Mouse (Mus musculus) lung, postnatal 4 days (tissue): Measurements from ENCODE around the gene Atf6b.
A peak's percentile ranks its signal among the peaks of the same experiment; 100 is the strongest.

Experiments
- DNase-seq, 2 experiments: peaks; one replicate each; pipeline ENCODE4 v3.0.0; 2021

Gene Atf6b

DNA sequence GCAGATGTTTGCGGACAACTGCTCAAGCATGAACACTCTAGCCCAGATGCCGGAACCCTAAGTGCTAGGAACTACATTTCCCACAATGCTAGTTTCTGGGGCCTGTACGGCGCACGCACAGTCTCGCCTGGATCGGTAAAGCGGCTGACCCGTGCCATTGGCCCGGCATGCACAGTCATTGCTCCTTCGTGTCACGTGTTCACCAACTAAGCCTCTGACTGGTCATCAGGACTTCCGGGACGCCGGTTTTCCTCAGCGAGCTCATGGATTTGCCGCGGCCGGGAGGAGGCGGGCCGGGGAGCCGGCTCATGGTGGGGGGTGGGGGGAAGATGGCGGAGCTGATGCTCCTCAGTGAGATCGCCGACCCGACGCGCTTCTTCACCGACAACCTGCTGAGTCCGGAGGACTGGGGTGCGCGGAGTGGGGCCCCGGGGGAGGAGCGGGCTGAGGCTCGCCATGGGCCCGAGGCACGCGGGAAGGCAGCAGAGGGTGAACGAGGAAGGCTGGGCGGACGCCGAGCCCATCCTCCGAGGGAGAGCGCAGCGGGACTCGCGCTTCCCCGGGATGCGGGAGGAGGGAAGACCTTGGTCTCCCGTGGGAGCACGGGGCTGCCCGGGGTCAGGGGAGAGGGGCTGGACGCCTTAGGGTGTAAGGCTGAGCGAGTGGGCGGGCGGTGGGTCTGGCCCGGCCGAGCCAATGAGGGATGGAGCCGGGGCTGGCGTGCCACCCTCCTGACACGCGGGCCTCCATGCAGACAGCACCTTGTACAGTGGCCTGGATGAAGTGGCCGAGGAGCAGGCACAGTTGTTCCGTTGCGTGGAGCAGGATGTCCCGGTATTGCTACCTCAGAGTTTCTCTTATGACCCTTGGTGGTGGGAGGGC, at the start of gene Atf6b:
TSS of gene Atf6b (plus strand) at position 241 of the 882 bp plus-strand sequence.
- DNase-seq, result peak; percentile 95 to 99

DNA sequence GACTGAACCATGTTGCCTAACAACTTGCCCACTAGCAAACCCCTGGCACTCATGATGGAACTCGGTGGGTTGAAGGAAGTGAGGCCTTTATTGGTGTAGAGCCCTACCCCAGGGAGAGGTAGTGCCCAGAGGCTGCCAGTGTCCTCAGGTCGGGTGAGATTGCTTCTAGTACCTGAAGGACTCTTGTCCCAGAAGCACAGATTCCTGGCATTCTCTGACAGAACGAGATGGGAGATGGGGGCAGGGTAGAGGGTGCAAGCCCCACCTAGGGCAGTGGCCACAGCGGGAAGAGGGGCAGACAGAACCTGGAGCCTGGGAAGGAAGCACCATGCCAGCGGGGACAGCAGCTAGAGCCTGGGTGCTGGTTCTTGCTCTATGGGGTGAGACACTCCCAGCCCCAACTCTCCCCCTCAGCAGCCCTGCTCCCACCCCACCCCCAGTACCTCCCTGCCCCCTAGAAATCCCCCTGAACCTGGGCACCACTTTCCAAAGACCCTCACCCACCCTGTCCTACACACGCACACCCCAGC, 49.3 kb upstream of the Atf6b start, which contains the start of gene Ager:
TSS of gene Ager (plus strand) at position 297 of the 530 bp plus-strand sequence.
- DNase-seq, result peak; percentile 73 to 85

DNA sequence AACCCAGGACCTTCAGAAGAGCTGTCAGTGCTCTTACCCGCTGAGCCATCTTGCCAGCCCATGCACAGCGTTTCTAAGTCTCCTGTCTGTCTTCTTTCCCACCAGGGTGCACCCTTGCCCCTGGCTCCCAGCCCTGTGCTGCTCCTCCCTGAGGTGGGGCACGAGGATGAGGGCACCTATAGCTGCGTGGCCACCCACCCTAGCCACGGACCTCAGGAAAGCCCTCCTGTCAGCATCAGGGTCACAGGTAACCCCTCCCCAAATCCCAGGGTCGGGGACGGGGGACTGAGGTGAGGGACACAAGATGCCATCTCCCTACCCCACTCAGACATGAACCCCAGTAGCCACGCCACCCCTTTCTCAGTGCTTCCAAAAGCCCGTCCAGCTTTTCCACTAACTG, 47.1 kb upstream of the Atf6b start:
- peak in 1 of 2 experiments; percentile 33 for DNase-seq

DNA sequence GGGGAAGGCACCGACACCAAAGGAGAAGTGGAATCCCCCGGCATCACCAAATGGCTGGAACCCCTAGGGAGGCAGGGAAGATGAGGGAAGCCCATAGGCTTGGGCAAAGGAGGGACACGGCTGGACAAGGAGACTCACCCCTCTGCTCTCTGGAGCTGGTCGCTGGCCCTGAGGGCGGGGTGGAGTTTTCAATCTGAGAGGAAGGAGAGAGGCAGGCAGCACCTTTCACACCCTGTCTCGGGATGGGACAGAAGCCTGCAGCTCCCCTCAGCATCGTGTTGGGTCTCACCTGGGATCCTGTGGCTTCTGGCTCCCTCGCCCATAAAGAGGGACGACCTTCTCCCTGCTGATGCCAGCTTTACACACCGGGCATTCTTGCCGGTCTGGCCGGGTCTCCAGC, 45.1 kb upstream of the Atf6b start:
- peak in 1 of 2 experiments; percentile 38 for DNase-seq

DNA sequence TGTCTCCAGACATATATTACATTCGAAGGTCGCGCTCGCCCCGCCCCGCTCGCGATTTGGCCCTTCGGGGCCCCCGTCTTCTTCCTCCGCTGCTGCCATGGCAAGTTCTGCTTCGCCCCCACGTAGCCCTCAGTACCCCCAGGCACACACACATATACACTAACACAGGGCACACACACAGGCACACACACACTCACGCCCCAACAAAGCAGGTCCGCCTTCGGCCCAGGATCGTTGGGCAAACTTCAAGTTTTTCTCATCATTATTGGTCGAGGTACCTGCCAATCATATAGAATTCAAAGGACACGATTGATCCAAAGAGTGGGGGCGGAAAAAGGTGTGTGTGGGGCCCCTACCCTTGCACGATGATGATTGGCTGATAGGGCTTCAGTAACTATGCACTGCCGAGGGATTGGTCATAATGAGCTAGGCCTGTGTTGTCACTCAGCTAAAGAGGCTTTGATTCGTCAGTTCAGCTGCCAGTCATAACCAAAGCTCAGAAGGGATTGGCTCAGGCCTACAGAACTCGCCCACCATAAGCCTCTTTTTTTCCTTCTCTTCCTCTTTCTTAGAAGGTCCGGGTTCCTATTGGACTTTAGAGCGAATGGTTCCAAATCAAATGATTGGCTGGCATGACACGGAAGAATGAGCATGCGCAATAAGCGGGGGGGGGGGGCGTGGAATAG, 43.4 kb upstream of the Atf6b start, which contains the start of gene Rnf5:
TSS of gene Rnf5 (minus strand) at position 316 of the 686 bp plus-strand sequence.
- peak; percentile 96 to 99 for DNase-seq

DNA sequence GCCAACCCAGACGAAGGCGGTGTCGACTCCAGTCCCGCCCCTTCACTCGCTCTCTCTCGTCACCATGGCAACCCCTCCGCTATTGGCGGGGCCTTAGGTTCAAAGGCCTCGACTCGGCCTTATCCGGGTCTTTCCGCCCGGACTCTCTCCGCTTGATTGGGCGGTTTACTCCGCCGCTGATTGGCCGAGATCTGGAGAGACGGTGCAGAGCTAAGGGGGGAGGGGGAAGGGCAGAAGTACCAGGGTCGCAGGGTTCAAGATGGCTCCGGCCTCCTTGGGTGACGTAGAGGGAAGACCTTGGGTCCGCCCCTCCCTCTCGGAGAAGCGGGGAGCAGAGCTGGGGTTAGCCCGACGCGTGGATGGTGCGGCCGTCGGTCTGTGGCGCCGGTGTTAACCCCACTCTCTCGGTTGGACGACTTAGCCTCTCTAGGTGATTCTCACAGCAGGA, 42.9 kb upstream of the Atf6b start, which contains the start of gene Agpat1:
TSS of gene Agpat1 (plus strand) at position 202 of the 448 bp plus-strand sequence.
- peak; percentile 99 for DNase-seq

DNA sequence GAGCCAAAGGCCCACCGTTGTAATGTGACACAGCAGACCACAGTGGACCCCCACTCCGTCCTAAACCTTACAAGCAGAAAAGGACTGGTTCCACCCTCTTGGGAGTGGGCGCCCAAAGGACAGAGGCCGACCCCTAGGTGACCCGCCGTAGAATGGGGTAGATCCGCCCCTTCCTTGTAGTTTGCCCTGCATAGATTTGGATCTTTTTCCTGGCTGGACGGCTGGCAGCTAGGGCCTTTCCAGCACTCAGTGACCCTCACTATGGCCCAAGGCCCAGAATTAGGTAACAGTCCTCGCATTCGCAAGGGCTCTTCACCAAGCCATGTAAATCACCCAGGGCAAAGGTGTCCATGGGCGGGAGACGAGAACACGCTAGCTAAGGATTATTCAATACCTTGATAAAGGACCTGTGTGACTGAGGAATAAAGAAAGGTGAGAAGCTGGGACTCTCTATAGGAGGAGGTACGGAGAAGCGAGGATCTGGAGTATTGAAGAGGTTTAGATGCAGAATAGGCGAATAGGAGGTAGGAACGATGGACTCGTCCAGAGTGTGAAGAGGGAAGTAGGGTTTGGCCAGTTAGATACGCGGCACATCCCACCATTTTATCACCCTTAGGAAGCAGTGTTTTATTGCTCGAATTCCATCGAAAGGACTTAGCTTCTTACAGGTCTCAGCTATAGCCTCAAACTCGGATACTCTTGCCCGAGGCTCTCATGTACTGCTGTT, 42.3 kb upstream of the Atf6b start:
- peak; percentile 70 to 80 for DNase-seq

DNA sequence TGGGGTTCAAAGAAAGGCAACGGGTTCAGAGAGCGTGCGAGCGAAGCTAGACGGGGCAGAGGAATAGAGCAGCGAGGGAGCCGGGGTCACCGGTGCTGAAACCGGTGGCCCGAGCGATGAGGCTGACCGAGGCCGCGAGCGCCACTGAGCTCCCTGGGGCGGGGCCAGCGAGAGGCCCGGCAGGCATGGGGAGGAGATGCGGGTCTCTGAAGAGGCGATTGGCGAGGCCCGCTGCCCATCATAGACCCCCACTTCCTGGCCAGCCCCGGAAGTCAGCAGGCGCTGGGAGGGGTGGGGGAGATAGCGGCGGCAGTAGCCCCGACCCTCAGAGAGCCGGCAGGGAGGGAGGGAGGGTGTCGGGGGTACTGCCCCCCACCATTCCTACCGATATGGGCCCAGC, 41.3 kb upstream of the Atf6b start:
- DNase-seq, result peak; percentile 98

DNA sequence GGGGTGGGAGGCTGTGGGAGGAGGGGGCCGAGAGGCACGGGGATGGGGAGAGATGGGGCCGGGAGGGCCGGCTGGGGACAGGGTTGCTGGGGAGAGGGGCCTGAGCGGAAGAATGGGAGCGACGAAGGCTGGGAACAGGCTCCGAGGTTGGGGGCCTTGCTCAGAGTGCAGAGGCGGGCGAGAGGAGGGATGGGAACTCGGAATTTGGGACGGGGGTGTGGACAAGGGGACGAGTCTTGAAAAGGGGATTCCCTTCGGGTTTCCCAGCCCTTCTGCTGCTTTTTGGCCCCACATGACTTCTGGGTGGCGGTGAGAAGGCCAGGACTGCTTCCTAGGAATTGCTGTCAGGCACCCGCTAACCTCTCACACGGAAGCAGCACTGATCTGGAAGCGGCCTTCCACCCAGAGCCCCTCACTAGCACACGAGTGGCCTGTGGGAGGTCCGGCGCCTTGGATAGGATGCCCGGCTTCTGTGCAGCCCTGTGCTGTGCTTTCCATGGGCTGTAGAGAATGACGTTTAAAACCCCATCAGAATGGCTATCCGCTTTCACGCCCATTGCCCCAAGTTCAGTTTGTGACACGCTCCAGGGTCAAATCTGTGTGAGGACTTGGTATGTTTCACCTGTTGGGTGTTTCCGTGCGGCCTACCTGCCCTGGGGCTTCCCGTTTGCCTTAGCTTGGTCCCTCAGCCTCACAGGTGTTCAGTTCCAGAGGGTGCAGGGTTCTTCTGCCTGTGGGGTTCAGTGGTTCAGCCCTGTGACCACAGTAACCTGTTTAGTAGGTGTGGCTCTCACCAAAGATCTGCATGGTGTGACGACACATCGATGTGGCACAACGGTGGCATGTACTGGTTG, 40.5 kb upstream of the Atf6b start:
- peak in 1 of 2 experiments; percentile 54 for DNase-seq

DNA sequence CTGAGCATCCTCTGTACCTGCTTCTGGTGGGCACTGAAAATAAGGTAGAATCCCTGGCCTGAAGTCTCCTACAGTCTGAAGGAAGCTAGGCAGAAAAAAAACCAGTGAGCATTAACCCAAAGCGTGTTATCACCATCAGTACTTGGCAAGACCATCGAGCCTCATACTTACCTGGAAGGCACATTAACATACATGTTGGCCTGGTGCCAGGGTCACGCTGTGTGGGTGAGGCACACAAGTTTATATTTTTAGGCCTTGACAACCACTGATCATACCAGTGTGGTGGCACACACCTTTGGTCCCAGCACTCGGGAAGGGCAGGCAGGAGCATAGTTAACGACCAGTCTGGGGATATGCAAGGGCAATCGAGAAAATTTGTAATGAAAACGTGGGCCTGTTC, 38.9 kb upstream of the Atf6b start:
- no peak for DNase-seq

DNA sequence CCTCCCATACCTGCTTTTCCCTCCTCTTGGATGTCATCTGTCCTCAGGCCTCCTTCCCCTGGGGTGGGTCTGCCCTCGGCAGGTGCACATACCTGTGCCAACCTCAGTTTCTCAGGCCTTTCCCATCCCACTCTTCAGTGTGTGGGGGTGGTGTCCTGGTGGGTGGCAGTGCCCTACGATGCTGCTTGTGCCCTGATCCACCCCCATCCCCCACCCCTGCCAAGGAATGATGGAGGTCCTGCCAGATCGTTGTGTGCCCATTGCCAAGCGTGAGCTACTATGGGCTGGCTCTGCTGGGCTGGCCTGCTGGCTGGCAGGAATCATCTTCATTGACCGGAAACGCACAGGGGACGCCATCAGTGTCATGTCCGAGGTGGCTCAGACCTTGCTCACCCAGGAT, 35.9 kb upstream of the Atf6b start:
- DNase-seq, result no peak

DNA sequence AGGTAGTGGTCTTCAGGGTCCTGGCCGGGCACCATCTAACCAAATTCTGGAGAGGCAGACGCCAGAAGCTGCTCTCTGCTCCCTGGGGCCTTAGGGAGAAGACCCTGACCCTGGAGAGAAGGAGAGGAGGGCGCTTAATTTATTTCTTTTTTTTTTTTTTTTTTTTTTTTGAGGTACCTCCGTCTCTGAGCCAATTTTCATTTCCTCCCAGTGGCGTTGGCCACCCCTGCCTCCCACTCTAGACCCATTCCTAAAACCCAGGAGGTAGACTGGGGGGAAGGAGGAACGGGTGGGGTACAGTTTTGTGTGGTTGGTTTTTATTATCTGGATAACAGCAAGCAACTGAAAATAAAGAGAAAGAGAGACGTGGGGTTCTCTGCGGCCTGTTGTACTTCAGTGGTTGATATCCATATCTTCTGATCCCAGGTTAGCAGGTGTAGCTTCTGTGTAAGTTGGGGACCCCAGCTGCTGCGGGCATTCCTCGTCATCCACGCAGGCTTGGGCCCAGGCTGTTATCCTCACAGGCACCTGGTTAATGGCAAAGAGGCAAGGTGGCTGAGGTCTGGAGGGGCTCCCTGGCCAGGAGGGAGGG, 33.8 kb upstream of the Atf6b start:
- DNase-seq, result no peak

DNA sequence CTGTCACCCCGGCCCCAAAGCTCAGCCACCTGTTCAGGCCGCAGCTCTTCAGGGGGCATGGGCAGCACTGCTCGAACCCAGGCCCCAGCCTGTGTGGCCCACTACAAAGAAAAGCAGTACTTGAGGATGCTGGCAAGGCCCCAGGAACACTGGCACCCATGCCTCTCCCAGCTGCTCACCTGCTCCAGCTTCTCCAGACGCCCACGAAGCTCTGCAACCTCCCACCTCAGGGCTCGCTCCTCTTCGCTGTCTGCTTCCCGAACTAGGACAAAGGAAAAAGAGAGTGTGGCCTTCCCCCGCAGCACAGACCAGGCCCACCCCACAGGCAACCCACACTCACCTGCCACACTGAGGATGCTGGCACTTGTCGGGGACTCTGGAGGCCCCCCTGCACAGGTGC, 33.1 kb upstream of the Atf6b start:
- peak in 1 of 2 experiments; percentile 21 for DNase-seq

DNA sequence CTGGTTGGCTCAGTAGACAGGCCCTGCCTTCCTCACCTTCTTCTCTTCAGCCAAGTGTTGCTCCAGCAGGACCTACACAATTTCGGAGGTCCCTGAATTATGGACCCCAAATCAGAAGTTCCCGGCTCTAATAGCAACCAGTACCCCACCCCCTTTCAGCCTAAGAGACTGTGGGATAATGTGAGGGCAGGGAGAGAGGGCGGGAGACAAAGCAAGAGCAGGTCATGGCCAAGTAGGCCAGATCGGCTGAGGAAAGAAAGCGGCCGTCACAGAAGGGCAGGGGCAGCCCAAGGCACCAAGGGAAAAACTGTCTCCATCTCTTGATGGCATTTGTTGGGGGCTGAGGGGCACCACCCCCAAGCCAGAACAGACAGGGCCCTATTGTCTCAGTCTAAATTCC, 31.1 kb upstream of the Atf6b start, which contains the start of gene Egfl8:
TSS of gene Egfl8 (minus strand) at position 101 of the 400 bp plus-strand sequence.
- no peak for DNase-seq

DNA sequence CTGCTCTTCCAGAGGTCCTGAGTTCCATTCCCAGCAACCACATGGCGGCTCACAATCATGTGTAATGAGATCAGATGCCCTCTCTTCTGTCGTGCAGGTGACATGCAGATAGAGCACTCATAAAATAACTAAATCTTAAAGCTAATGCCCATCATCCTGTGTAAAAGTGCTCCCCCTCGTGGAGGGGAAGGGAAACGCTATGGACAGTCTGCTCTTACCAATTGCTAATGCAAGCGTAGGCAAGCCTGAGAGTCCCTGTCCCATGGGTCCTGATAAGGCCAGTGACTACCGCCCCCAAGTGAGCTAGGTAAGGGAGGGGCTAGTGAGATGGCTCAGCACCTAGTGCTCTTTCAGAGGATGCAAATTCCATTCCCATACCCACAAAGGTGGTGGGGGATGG, 27.9 kb upstream of the Atf6b start:
- peak; percentile 63 to 84 for DNase-seq

DNA sequence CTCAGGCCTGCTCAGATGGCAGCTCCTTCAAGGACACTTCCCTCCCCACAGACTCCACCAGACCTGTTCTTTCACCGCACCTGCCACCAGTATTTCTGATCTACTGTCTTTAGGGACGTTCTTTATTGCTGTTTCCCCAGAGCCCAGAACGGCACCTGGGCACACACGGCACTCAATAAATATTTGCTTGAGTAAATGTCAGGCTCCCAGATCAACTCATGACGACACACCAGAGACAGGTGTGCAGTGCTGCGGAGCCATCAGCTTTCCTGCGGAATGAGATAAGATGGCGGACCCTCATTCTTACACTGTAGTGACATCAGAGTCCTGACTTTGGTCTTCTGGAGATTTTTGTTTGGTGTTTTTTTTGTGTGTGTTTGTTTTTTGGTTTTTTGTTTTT, 25.9 kb upstream of the Atf6b start:
- DNase-seq, result no peak

DNA sequence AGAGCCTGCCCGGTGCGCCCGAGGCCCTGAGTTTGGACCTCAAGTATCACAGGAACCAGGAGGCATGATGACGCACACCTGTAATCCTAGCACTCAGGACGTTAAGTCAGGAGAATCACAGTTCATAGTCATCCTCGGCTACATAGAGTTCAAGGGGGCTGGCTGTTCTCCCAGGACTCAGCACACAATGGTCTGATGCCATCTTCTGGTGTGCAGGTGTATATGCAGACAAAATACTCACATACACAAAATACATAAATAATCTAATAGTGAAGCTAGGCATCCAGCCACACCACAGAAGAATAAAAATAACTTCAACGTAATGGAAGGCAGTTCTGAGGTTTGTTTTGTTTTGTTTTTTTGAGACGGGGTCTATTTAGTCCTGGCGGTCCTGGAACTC, 23.8 kb upstream of the Atf6b start:
- DNase-seq, result no peak

DNA sequence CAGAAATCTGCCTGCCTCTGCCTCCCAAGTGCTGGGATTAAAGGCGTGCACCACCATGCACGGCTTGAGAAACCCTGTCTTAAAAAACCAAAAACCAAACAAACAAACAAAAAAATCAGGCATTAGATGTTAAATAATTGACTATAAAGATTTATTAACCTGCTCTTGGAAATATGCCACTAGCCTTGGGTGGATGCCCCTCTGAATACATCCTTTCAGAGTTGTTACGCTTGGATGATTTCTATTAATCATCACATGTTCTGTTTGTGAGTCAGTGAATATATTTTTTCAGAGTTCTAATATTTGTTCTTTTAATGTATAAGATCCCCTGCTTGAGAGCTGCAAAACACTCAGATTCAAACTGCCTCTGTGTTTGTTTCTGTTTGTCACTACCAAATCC, 22.0 kb upstream of the Atf6b start:
- no peak for DNase-seq

DNA sequence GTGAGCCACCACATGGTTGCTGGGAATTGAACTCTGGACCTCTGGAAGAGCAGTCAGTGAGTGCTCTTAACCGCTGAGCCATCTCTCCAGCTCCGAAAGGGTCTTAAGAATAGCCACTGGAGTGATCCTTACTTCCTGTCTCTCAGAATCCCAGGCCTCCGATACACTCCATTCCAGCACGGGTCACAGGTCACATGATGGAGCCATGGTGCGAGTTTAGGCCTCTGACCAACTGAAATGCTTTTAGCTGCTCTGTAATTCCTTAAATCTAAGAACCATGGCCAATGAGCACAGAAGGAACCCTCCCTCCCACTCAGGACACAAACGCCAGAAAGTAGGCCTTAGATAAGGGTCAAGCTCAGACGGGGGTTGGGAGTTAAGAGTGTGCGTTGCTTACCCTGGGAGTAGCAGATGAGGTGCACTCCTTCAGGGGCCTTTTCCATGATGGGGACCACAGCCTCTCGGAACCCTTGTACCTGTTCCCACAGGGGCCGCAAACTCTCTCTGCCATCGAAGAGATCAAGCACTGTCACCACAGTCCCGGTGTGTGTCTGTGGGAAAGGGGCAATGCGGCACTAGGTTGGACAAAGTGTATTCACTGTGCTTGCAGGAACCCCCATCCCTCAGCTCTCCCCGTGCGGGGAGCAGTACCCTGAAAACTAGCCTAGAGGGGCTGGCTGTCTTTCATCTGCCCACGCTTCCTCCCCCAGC, 20.7 kb upstream of the Atf6b start:
- DNase-seq, result no peak

DNA sequence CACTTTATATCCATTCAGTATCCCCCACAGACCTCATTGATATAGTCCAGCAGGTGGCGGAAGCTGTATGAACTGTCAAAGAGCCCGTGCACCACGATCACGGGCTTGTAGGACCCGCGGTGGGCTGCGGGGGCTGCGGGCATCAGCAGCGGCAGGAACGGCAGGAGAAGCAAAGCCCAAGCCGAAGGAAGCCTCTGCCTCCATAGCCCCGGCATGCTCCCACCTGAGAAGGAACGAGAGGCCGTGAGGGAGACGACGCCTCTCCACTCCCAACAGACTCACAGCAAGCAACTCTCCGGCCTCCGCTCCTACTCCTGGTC, 20.2 kb upstream of the Atf6b start:
- DNase-seq, result peak; percentile 43 to 55
